Mouse (Mus musculus): Measurements from ENCODE around the gene Tmem252.
"Not testable (repeated sequence)": the region's sequence is repeated elsewhere in the genome, so short reads cannot be mapped to it uniquely, and the experiment has no call there.

The Tmem252 gene

GRCm38 (mm10) chr19:24677242-24677984, 3.6 kb downstream of the Tmem252 start:
- no peak for DNase-seq (ENCODE audit: low spot score in 2 of 2)

- DNase-seq (ENCODE audit: low spot score in 2 of 2) = no peak
Observed at GRCm38 (mm10) chr19:24683016-24683720, 9.4 kb downstream of the Tmem252 start.

DNA sequence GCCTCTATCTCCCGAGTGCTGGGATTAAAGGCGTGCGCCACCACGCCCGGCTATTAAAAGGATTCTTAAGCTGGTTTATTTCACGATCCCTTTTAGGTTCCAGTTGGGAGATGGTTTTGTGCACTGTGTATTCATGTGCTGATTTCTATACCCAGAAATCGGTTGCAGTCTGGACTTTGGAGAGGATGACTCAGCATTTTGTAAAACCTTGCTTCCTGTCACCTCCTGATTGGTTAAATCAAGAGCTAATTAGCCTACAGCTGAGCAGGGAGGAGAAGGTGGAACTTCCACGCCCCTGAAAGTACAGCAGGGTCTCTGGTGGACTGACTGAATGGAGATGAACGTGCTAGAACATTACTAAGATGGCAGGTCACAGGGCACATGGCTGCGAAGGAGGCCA, 12.6 kb downstream of the Tmem252 start:
- no peak for DNase-seq (ENCODE audit: low spot score in 2 of 2)

GRCm38 (mm10) chr19:24688327-24688726, 14.5 kb downstream of the Tmem252 start:
- DNase-seq (ENCODE audit: low spot score in 2 of 2) = no peak

DNA sequence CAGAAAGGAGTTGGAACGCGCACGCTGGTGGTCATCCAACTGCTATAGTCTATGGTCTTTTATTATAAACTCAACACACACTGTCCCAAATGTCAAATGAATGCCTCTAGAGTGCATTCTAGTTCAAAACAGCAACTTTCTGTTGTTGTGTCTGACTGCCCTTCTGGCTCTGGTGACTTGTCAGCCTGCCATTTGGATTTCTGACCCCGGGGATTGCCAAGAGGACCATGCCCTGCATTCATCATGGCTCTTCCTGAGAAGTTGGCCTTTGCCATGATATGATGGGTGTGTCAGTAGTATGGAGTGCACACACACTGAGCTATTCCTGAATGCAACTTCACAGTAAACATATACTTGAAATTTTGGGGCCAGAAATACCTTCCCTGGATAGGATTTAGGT, 15.7 kb downstream of the Tmem252 start:
- no peak for DNase-seq (ENCODE audit: low spot score in 2 of 2)

DNA sequence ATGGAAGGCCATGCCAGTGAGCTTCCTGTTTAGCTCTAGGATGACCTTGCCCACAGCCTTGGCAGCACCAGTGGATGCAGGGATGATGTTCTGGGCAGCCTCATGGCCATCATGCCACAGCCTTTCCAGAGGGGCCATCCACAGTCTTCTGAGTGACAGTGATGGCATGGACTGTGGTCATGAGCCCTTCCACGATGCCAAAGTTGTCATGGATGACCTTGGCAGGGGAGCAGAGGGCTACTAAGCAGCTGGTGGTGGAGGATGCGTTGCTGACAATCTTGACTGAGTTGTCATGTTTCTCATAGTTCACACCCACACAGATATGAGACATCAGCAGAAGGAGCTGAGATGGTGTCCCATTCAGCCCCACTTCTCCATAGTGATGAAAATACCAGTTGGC, 18.9 kb downstream of the Tmem252 start:
- DNase-seq (ENCODE audit: low spot score in 2 of 2) = no peak

GRCm38 (mm10) chr19:24697946-24698345, 24.1 kb downstream of the Tmem252 start:
- no peak for DNase-seq (ENCODE audit: low spot score in 2 of 2)

DNA sequence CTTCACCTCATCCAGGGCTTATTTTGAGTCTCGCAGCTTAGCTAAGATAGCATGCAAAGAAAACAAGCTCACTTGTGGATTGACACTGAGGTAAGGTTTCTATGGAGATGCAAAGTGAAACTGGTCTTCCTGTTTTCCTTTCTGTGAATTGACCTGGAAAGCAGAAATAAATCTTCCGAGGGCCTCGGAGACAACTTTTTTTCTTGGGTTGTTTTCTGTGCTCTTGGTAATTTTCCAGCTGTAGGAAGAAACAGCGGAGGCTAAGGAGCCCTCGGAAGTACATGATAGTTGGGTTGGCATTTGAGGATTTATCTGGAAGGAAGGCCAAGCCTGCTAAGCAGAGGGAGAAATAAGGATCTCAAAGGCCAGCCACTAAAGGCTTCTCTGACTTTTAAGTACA, 24.8 kb downstream of the Tmem252 start:
- DNase-seq (ENCODE audit: low spot score in 2 of 2) = no peak

GRCm38 (mm10) chr19:24699196-24699595, 25.4 kb downstream of the Tmem252 start:
- DNase-seq (ENCODE audit: low spot score in 2 of 2) = no peak

DNA sequence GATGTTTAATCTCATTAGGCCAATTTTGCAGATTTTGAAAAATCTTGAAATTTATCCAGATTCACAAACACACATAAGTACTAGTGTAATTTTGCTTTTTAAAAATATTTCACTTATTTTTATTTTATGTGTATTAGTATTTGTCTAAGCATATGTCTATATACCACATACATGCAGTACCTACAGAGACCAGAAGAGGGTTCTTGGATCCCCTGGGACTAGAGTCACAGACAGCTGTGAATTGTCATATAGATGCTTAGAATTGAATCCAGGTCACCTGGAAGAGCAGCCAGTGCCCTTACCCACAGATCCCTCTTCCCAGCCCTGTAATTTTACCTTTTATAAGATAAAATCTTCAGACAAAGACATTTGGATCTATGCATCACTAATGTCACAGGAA, 26.1 kb downstream of the Tmem252 start:
- DNase-seq (ENCODE audit: low spot score in 2 of 2) = peak in 1 of 2 experiments; percentile 23

DNA sequence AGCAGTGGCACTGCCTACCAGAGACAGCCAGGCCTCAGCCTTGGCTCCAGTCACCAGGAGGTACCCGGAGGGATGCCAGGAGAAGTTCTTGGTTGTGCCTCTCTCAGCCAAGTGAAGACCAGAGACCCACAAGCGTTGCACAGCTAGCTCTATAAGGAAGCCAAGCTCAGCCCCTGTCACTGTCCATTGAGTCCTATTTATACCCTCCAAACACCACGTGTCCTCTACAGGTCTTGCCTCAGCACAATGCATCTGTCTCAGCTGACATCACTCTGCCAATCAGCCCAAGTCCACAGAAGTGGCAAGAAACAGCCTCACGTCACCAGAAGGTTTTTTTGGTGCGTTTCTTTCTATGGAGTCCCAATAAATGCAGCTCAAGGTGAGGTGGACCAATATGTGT, 26.9 kb downstream of the Tmem252 start:
- no peak for DNase-seq (ENCODE audit: low spot score in 2 of 2)

DNA sequence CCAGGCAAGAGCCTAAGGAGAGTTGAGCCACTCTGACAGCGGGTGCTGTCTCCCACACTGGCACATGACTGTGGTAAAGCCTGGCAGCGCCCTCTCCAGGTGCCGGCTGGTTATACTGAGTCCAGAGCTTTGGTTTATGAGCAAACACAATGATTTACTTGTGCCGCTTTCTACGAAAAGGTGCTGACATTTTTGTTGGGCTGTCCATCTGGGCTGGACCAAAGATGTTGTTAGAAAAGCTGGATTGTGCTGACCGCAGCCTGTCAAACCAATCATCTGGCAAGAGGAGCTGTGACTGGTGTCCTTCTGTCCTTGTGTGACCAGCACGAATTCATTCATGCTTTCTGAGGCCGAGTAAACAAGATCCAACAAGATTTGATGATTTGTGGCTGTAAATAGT, 27.9 kb downstream of the Tmem252 start:
- peak in 1 of 2 experiments; percentile 28 for DNase-seq (ENCODE audit: low spot score in 2 of 2)

- not testable (repeated sequence) for DNase-seq (ENCODE audit: low spot score in 2 of 2)
Observed at GRCm38 (mm10) chr19:24703168-24703567, 29.4 kb downstream of the Tmem252 start.

- no peak for DNase-seq (ENCODE audit: low spot score in 2 of 2)
Observed at GRCm38 (mm10) chr19:24703680-24704079, 29.9 kb downstream of the Tmem252 start.

- no peak for DNase-seq (ENCODE audit: low spot score in 2 of 2)
Observed at GRCm38 (mm10) chr19:24704326-24704725, 30.5 kb downstream of the Tmem252 start.

- DNase-seq (ENCODE audit: low spot score in 2 of 2) = peak in 1 of 2 experiments; percentile 30
Observed at GRCm38 (mm10) chr19:24705395-24705794, 31.6 kb downstream of the Tmem252 start.

GRCm38 (mm10) chr19:24707071-24707906, 33.5 kb downstream of the Tmem252 start:
- DNase-seq (ENCODE audit: low spot score in 2 of 2) = no peak

DNA sequence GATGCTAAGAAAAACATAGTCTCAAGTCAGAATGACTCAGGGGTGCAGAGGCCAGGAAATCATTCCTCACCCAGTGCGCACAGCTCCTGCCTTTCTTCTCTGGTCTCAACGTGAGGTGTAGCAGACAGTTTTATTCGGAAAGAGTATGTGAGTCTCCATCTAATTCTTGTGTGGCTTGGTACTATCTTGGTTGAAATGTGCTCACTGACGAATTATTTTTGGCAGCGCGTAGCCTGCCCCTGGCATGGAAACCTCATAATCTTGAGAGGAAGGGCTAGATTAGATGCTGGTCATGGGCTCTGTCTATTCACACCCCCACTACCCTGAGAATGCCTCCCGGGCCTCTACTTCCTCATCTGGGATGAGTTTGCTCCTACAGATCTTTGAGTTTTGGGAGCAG, 34.2 kb downstream of the Tmem252 start:
- no peak for DNase-seq (ENCODE audit: low spot score in 2 of 2)

DNA sequence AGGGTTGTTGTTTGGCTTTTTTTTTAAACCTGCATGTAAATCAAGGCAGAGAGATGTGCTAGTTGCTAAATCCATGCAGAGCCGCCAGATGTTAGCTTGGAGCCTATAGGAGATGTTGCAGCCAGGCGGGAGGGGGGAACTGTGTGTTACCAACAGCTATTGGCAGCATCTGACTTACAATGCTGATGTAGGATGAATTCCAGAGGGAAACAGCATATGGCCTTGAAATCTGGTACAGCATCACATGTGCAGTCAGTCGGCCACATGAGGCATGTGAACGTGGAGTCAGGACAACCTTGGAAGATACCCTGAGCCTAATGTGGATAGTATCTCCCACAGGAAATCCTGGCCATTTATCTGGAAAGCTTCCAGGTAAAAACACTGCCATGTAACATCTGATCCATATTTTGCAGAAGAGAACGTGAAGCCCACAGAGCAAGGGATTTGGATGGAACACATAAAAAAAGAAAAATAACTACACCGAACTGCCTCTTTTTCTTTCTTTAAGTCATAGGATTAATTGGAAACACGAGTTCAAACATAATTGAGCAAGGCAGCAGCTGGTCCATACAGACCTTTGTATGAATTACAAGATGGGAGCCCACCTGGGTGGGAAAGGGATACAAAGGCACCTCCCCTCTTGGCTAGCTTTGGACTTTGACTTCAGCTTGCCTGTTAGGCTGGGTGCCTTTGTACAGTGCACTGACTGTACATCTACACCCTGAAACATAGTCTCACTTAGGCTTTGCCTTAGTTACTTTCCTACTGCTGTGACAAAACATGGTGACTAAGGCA, 42.7 kb downstream of the Tmem252 start:
- DNase-seq (ENCODE audit: low spot score in 2 of 2) = no peak

- no peak for DNase-seq (ENCODE audit: low spot score in 2 of 2)
Observed at GRCm38 (mm10) chr19:24718021-24718420, 44.2 kb downstream of the Tmem252 start.

DNA sequence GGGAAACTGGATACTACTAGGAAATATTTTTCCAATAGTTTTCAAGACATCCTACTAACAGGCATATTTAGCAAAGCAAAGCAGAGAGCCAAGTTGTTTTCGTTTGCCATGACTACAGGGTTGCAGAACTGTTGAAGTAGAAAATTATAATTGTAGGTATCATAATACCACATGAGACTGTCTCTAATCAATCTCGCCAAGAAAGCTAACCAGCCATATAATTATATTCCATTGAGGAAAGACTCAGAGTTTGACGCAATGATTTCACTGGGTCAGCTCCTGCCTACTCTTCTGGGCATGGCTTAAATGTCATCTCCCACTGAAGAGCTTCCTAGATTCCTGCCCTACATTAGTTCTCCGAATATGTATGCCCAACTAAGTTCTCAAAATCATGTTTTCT, 45.7 kb downstream of the Tmem252 start:
- DNase-seq (ENCODE audit: low spot score in 2 of 2) = no peak

DNA sequence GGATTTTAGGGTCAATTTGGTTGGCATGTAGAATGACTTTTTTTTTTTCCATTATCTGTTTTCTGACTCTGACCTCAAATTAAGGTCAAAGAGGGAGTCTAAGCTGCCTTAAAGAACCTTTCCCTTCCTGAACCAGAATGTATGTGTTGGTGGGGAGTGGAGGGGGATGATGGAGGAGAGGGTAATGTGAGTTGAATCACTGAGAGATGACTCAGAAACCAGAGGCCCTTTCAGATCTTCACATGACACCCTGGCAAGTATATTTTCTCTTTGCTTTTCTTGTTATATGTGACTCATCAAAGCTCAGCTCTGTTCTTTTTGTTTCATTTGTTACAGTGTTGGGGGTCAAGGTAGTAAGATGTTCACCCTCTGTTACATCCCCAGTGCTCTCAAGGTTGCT, 46.6 kb downstream of the Tmem252 start:
- DNase-seq (ENCODE audit: low spot score in 2 of 2) = no peak

Measured in spleen, postnatal 10 days (tissue).